Mouse (Mus musculus) testis, postnatal 10 days (tissue): Measurements from ENCODE around the gene Ropn1l.

Source experiments
- DNase-seq: peaks from one replicate; pipeline ENCODE4 v3.0.0; 2021; ENCODE audit warnings: low spot score

Gene Ropn1l

GRCm38 (mm10) chr15:31407490-31407889 lies 46.0 kb downstream of the Ropn1l start:
- DNase-seq: no peak

GRCm38 (mm10) chr15:31406881-31407280 lies 46.7 kb downstream of the Ropn1l start:
- DNase-seq: no peak

GRCm38 (mm10) chr15:31404346-31404745 lies 49.2 kb downstream of the Ropn1l start:
- DNase-seq: no peak

GRCm38 (mm10) chr15:31402200-31402892 lies 51.2 kb downstream of the Ropn1l start:
- DNase-seq: no peak

GRCm38 (mm10) chr15:31400974-31401373 lies 52.6 kb downstream of the Ropn1l start:
- DNase-seq: no peak

GRCm38 (mm10) chr15:31398769-31399168 lies 54.8 kb downstream of the Ropn1l start:
- DNase-seq: no peak

GRCm38 (mm10) chr15:31397379-31397778 lies 56.2 kb downstream of the Ropn1l start:
- DNase-seq: no peak

GRCm38 (mm10) chr15:31396755-31397154 lies 56.8 kb downstream of the Ropn1l start:
- no peak for DNase-seq

- DNase-seq: no peak
Measured at GRCm38 (mm10) chr15:31395986-31396385, 57.6 kb downstream of the Ropn1l start.

- DNase-seq: no peak
Measured at GRCm38 (mm10) chr15:31393402-31393801, 60.1 kb downstream of the Ropn1l start.

GRCm38 (mm10) chr15:31392705-31393104 lies 60.8 kb downstream of the Ropn1l start:
- DNase-seq: peak; percentile 88

GRCm38 (mm10) chr15:31392135-31392534 lies 61.4 kb downstream of the Ropn1l start:
- no peak for DNase-seq
